Mouse (Mus musculus): ENCODE data around the gene 4833420G17Rik. TPM values are rescaled to one million over a fixed set of nuclear protein-coding genes. Genes with fewer than 3 reads are reported as not detected.

Gene 4833420G17Rik
- total RNA-seq, 1 experiment from 2014 or later = 66.7 TPM

Other genes with a start within 250 kb of the 4833420G17Rik start
- 80.4 and 83.4 TPM in 2 replicates for gene Paip1, start 34.2 kb upstream of the 4833420G17Rik start, total RNA-seq (2017)
- 8.2 and 11.3 TPM in 2 replicates for gene Tmem267, start 25.3 kb downstream of the 4833420G17Rik start, total RNA-seq (2017)
- 0.37 and 0.92 TPM in 2 replicates for gene 3110070M22Rik, start 25.6 kb downstream of the 4833420G17Rik start, total RNA-seq (2017)
- 0.46 TPM in 1 of 2 replicates, not detected in the other for gene Ccl28, start 161.1 kb downstream of the 4833420G17Rik start, total RNA-seq (2017)
- gene Hmgcs1, start 227.6 kb downstream of the 4833420G17Rik start, total RNA-seq (2017) = 32.2 and 34.3 TPM in 2 replicates

All from common myeloid progenitor, adult 5-6 weeks (primary cell).